Mouse (Mus musculus) CD4-positive, CD25-positive, alpha-beta regulatory T cell, adult 4 months (primary cell): ENCODE measurements around the gene Psat1. TPM values are rescaled to one million over a fixed set of nuclear protein-coding genes. Genes with fewer than 3 reads are reported as not detected.

ENCODE experiments used
- ATAC-seq: one replicate; pipeline ENCODE4 v1.8.0; 2017
- polyA plus RNA-seq, 2 experiments: library from polyadenylated mRNA; unstranded; fragments of 100-300 nt; shearing (Covaris generic); gene quantifications; one replicate each; pipeline ENCODE4 v1.2.1; 2017

Psat1 gene
- polyA plus RNA-seq: 10 to 100 TPM; 39.6 to 66.0 TPM

DNA sequence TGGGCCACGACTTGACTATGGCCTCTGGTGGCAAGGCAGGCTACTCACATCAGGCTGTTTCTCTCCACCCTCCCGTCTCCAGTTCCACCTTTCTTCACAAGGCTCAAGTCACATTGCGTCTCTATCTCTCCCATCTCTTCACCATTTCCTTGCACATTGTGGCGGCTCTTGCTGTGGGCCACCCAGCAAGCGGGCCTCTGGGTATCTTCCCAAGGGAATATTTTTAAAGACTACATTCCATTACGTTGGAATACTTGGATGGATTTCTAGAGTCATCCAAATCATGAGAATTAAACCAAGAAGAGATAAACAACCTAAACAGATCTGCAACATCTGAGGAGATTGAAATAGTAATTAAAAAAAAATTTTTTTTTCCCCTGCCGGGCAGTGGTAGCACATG, at the start of gene Psat1:
Gene Psat1 (minus strand): TSS at position 101 of the 400 bp plus-strand sequence.
- no peak for ATAC-seq

DNA sequence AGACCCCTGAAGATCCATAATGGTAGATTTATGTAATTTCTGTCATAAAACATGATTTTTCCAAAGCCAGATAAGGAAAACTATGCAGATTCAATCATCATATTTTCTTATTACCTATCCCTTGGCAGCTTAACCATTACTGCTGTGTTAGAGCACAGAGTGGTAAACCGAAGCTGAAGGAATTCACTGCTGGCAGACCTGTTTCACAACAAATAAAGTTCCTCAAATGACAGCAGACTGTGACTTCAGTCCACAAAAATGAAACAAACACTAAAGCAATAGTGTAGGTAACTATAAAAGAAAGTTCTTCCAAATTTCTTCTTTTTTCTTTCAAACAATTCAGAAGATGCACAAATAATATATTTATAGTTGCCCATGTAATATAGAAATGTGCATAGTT, 43.0 kb upstream of the Psat1 start:
- ATAC-seq: no peak

- ATAC-seq: peak; percentile 38
Observed at GRCm38 (mm10) chr19:15985172-15985713, 38.1 kb upstream of the Psat1 start.

- ATAC-seq: peak; percentile 92
Observed at GRCm38 (mm10) chr19:15984449-15985171, 37.5 kb upstream of the Psat1 start, which contains the start of gene Cep78. Gene Cep78, minus strand, starts transcription at chr19:15984989.

- no peak for ATAC-seq
Observed at GRCm38 (mm10) chr19:15983739-15984344, 36.7 kb upstream of the Psat1 start.

DNA sequence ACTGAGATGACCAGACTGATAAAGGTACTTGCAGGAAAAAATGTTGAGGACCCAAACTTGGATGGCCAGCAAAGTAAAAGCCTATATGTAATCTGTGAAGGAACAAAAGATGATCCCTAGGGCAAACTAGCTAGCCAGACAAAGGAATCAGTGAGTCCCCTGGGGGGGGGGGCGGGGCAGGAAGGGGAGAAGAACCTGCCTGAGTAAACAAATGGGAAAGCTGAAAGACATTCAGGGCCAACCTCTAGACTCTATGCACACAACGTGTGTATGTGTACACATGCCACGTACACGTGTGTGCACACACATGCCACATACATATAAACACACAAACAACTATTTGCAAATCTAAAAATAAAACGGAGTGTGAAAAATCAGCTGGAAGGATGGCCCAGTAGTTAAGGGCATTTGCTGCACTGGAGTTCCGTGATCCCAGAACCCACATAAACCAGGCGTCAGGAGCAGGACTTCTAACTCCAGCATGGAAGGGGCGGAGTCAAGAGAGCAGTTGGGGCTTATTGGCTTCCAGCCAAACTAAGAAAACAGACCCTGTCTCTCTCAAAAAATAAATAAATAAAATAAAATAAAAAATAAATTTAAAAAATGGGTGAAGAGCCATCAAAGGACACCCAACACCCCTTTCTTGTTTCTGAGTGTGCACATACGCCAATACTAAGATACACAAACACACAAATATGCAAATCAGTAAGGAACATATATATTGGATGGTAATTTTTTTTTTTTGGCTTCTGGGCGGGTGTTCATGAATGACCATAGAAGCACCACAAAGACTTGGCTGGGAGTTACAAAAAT, 36.0 kb upstream of the Psat1 start:
- ATAC-seq: no peak

- peak; percentile 67 for ATAC-seq
Observed at GRCm38 (mm10) chr19:15981861-15982260, 34.7 kb upstream of the Psat1 start.

DNA sequence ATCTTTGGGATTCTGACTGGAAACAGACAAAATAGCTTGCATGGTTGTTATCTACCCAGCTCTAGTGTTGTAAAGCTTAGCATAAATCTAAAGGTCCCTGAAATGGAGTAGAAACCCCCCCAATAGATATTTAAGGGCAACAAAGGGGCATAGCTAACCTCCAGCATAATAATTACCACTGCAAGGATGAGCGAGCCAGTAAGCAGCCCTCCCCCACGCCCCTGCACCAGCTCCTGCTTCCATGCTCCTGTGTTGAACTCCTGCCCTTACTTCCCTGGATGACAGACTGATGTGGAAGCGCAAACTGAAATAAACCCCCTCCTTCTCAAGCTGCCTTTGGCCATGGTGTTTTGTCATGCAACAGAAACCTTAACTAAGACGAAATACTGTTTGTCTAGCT, 26.2 kb upstream of the Psat1 start:
- ATAC-seq: no peak

DNA sequence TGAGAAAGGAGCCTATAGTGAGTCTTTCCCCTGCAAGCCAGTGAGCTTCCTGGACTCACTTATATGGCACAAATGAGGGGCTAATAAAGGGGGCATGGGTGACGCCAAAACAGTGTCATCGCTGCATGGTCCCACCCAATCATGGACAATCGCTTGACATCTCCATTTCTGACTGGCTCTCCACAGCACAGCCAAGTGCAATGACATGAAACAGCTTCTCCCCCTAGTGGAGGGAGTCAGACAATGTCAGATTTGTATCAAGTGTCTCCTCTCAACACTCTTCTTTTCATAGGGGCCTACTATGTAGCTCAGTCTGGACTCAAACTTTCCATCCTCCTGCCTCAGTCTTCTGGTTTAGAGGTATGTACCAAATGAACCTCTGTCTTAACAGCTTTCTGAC, 17.9 kb upstream of the Psat1 start:
- peak; percentile 75 for ATAC-seq

GRCm38 (mm10) chr19:15964533-15964932, 17.4 kb upstream of the Psat1 start:
- ATAC-seq: no peak

DNA sequence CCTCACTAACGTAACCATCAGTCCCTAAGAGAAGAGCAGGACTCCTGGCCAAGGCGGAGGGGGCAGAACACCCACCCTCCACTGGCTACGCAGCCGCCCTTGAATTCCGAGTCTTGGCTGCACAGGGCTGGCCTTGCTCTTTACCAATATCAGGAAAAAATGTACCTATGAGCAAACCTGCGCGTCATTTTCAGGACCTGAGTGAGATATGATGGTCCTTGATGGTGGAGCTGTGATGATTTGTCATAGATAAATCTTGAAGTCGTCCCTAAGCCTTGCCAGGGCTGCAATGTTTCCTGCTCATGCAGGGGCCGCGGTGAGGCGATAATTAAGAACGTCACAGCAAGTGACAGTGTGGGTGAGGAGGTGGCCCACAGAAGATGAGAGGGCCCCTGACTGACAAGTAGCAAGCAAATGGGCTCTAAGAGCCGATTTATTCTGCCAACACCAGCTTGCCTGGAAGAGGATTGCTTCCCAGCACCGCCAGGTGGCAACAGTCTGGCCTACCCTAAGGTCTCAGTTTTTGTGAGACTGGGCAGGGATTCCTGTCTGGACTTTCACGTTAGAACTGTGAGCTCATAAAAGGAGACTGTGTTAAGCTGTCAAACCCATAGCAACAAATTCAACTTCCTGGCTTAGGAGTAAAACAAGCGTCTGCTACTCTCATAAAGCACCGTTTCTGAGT, 16.0 kb upstream of the Psat1 start:
- ATAC-seq: no peak

DNA sequence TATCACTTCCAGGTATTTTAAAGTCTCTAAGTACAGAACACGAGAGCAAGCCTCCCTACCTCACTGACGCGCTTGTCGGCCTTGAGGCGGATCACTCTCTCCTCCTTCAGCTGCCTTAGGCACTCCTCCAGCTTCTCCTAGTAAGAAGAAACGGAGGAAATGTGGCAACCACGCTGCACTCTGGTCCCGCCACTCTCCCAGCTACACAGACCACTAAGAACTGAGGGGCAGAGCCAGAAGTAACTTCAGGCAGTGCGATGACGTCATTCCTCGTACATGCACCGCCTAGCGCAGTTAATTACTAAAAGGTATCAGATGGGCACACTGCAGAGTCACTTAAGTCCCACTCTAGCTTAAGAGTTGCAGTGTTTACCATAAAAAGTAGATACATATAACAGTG, 15.2 kb upstream of the Psat1 start:
- no peak for ATAC-seq

GRCm38 (mm10) chr19:15950225-15950624, 3.1 kb upstream of the Psat1 start:
- ATAC-seq: no peak

GRCm38 (mm10) chr19:15948867-15949266, 1.7 kb upstream of the Psat1 start:
- ATAC-seq: no peak

GRCm38 (mm10) chr19:15948426-15948825, 1.3 kb upstream of the Psat1 start:
- no peak for ATAC-seq

DNA sequence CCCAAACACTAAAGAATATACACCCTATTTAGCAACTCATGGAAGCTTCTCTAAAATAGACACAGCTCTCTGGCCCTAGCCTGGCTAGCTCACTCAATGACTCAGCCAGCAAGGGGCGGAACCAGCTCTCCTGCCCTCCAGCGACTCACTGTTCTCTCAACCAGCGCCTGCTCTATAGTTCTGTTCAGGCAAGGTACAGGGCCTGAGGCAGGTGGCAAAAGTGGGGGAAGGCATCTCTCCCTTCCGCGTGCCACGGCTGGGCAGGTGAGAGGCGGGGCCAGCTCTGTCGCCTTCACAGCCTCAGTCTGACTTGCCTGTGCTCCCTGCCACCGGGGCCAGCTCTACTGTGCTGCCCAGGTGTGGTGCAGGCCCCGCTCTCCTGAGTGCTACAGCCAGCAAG, 474 bp downstream of the Psat1 start:
- no peak for ATAC-seq

DNA sequence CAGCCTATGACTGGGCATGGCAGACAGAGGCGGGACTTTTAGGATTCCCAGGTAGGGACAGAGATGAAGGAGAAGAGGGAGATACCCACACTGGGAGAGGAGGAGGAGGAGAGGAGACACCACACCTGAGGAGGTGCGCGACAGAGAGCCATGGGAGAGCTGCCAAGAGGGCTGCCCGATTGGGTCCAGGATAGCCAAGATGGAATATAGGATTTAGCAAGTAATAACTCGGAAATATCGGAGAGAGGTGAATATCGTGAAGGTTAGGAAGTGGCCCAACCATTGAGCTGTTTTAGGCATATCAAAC, 4.1 kb downstream of the Psat1 start:
- ATAC-seq: no peak

DNA sequence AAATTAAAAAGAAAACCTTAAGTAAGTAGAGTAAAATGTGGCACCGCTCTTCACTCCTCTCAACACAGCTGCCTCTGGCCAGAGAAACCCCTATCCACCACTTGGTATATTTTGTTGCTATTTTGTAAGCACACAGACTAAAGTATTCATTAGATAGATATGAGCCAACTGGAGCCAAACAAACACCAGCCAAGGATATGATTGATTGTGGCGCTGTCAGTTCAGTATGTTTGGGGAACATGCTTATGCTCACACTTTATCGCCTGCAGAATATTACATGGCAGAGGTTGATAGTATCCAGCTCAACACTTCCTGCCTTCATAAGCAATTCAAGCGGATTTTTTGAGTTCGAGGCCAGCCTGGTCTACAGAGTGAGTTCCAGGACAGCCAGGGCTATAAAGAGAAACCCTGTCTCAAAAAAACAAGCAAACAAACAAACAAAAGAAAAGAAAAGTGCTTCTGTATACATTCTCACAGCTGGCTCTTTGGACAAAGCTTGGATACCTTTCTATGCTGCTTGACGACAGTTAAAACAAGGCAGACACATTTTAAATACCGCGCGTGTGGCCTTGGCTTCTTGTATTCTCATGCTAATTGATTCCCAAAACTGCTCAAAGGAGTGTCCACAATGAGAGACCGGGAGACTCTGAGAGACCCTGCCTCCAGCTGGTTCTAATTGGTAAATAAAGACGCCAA, 4.6 kb downstream of the Psat1 start:
- ATAC-seq: no peak

DNA sequence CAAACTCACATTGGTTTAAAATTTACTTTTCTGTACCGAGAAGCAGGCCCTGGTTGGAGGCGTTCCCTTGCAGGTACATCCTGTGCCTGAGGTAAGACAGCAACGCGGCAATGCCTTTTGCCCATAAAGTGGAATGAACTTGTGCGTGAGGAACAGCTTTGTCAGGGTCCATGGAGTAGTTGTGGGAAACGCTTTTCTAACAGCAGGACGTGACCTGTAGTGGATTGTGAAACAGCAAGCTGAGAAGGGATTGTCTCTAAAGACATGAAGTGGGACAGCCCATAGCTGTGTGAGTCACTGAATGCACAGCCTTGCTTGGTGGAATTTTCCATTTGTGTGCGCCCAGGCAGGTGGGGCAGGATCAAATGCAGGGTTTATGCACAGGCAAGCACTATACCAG, 5.7 kb downstream of the Psat1 start:
- ATAC-seq: no peak

- ATAC-seq: no peak
Observed at GRCm38 (mm10) chr19:15925719-15926045, 21.5 kb downstream of the Psat1 start.

- peak; percentile 95 for ATAC-seq
Observed at GRCm38 (mm10) chr19:15924866-15925718, 22.0 kb downstream of the Psat1 start.
